Mouse (Mus musculus): ENCODE data around the gene Tns1. TPM values are rescaled to one million over a fixed set of nuclear protein-coding genes. Genes with fewer than 3 reads are reported as not detected.

The Tns1 gene
- polyA plus RNA-seq, 1 experiment = 118 TPM

DNA sequence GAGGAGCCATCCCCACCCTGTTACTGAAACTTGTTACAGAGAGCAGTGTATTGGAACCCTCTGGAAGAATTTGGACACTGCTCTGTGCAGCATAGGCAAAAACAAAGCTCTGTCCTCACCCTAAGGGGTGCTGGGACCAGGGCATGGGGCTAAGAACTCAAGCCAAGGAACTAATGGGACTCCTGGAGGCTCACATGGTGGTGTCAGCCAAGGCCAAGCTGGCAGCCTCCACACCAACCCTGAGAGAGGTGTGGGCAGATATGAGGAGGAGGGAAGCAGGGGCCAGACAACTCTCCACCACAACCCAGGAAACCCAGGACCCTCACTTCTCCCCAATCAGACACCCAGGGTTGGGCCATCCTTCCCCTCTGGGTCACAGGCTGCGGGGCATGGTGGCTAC is 145.7 kb downstream of the Tns1 start:
- H3K4me3 ChIP-seq (ENCODE audit: insufficient read depth, poor library complexity, severe bottlenecking) = no peak overlapping the region
- H3ac ChIP-seq (ENCODE audit: control insufficient read depth, insufficient read length, low read depth) = no peak overlapping the region
- peaks cover 5% of the 10 kb centered on the region for H3K79me2 ChIP-seq (ENCODE audit: control insufficient read depth, insufficient read depth)
- TF ChIP-seq FOSL1 (IDR thresholded peaks at IDR 0.05; ENCODE audit: insufficient read depth, low read length, poor library complexity, severe bottlenecking) = no peak
- no peak for TF ChIP-seq MAX (IDR thresholded peaks at IDR 0.05)
- TF ChIP-seq CTCF (IDR thresholded peaks at IDR 0.05; ENCODE audit: control insufficient read depth, insufficient read depth, insufficient read length) = no peak
- TF ChIP-seq MYOD1 (IDR thresholded peaks at IDR 0.05; ENCODE audit: control insufficient read depth, insufficient read length, low read depth) = no peak
- no peak for TF ChIP-seq CEBPB (IDR thresholded peaks at IDR 0.05; ENCODE audit: low read depth)
- TF ChIP-seq USF1 (IDR thresholded peaks at IDR 0.05; ENCODE audit: low read depth) = no peak
- TF ChIP-seq MYOG (IDR thresholded peaks at IDR 0.05; ENCODE audit: control insufficient read depth, extremely low read depth, insufficient read length) = no peak
- H3K79me3 ChIP-seq (ENCODE audit: low read depth) = no peaks in the 10 kb centered on the region
- peaks cover 53% of the 10 kb centered on the region for H3K36me3 ChIP-seq (ENCODE audit: control insufficient read depth, insufficient read depth)
- H3K27me3 ChIP-seq (ENCODE audit: control insufficient read depth, insufficient read depth, insufficient read length) = no peaks in the 10 kb centered on the region

DNA sequence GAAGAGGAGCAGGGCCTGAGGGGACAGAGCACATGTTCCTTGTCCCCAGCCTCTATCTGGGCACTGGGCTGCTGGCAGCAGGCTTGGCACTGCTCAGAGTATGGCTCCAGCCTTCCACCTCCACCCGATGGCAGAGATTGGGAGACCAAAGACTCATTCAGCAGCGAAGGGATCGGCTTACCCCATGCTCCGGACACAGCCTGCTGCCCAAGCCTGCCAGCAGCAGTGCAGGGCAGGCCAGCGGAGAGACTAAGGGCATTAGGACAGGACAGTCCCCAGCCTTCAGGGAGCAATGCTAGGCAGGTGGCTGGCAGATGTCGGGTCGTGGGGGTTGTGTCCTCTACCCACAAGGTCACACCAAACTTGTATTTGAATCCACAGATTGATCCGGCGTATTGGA is 150.3 kb downstream of the Tns1 start:
- H3K79me3 ChIP-seq (ENCODE audit: low read depth) = no peaks in the 10 kb centered on the region
- no peak overlapping the region for H3K4me3 ChIP-seq (ENCODE audit: insufficient read depth, poor library complexity, severe bottlenecking)
- peaks cover 10% of the 10 kb centered on the region for H3K79me2 ChIP-seq (ENCODE audit: control insufficient read depth, insufficient read depth)
- H3K27me3 ChIP-seq (ENCODE audit: control insufficient read depth, insufficient read depth, insufficient read length) = no peaks in the 10 kb centered on the region
- H3ac ChIP-seq (ENCODE audit: control insufficient read depth, insufficient read length, low read depth) = no peak overlapping the region
- TF ChIP-seq CTCF (IDR thresholded peaks at IDR 0.05; ENCODE audit: control insufficient read depth, insufficient read depth, insufficient read length) = no peak
- no peak for TF ChIP-seq USF1 (IDR thresholded peaks at IDR 0.05; ENCODE audit: low read depth)
- no peak for TF ChIP-seq MYOG (IDR thresholded peaks at IDR 0.05; ENCODE audit: control insufficient read depth, extremely low read depth, insufficient read length)
- TF ChIP-seq FOSL1 (IDR thresholded peaks at IDR 0.05; ENCODE audit: insufficient read depth, low read length, poor library complexity, severe bottlenecking) = no peak
- no peak for TF ChIP-seq MYOD1 (IDR thresholded peaks at IDR 0.05; ENCODE audit: control insufficient read depth, insufficient read length, low read depth)
- TF ChIP-seq MAX (IDR thresholded peaks at IDR 0.05) = no peak
- no peak for TF ChIP-seq CEBPB (IDR thresholded peaks at IDR 0.05; ENCODE audit: low read depth)
- peaks cover 48% of the 10 kb centered on the region for H3K36me3 ChIP-seq (ENCODE audit: control insufficient read depth, insufficient read depth)

DNA sequence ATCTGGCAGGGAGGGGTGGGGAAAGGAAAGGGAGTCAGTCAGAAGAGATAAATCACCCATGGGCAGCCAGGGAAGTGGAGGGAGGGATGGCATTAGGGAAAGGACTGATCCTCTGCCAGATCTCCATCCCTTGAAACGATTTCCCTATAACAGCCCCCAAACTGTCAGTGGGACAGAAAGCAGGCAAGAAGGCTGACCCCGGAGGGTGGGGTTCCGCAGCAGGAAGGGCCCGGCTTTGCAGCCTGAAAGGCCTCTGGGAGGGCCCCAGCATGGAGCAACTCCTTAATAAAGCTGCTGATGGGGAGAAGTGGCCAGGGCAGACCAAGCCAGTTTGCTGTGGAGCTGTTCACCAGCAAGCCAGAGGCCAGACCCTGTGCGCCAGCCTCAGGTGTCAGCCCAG is 151.5 kb downstream of the Tns1 start:
- Histone ChIP-seq H3K79me3 (ENCODE audit: low read depth) (no peaks in the 10 kb centered on the region), H3K36me3 (ENCODE audit: control insufficient read depth, insufficient read depth) (peaks cover 45% of the 10 kb centered on the region), H3K79me2 (ENCODE audit: control insufficient read depth, insufficient read depth) (peaks cover 10% of the 10 kb centered on the region), H3K27me3 (ENCODE audit: control insufficient read depth, insufficient read depth, insufficient read length) (no peaks in the 10 kb centered on the region), H3K4me3 (ENCODE audit: insufficient read depth, poor library complexity, severe bottlenecking) (no peak overlapping the region), H3ac (ENCODE audit: control insufficient read depth, insufficient read length, low read depth) (no peak overlapping the region)
- TF ChIP-seq FOSL1 (IDR thresholded peaks at IDR 0.05; ENCODE audit: insufficient read depth, low read length, poor library complexity, severe bottlenecking) (no peak), USF1 (IDR thresholded peaks at IDR 0.05; ENCODE audit: low read depth) (no peak), CTCF (IDR thresholded peaks at IDR 0.05; ENCODE audit: control insufficient read depth, insufficient read depth, insufficient read length) (no peak), CEBPB (IDR thresholded peaks at IDR 0.05; ENCODE audit: low read depth) (no peak), MYOG (IDR thresholded peaks at IDR 0.05; ENCODE audit: control insufficient read depth, extremely low read depth, insufficient read length) (no peak), MYOD1 (IDR thresholded peaks at IDR 0.05; ENCODE audit: control insufficient read depth, insufficient read length, low read depth) (no peak), MAX (IDR thresholded peaks at IDR 0.05) (no peak)

DNA sequence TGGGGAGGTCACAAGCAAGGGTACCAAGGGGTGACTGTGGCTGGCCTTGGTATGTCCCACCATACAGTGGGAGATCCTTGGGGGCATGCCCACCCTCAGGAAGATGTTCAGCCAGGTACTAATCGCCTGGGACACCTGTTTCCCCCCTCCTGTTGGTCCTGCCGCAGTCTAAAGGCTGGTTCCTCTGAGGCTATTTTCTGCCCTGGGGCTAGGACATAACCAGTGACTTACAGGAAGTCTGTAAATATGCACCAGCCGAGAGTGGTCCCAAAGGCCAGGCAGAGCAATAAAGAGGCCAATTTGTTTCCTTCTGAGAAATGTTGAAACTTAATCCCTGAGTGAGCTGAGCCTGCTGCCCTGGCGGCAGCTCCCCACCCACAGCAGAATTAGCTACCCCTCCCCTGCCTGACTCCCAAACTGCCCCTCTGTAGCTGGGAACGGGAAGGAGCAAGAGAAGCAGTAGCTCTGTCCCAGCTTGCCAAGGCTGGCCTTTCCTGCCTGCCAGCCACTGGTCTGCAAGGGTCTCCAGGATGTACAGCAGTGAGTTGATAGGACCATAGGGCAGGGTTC is 154.0 kb downstream of the Tns1 start:
- peaks cover 48% of the 10 kb centered on the region for H3K36me3 ChIP-seq (ENCODE audit: control insufficient read depth, insufficient read depth)

DNA sequence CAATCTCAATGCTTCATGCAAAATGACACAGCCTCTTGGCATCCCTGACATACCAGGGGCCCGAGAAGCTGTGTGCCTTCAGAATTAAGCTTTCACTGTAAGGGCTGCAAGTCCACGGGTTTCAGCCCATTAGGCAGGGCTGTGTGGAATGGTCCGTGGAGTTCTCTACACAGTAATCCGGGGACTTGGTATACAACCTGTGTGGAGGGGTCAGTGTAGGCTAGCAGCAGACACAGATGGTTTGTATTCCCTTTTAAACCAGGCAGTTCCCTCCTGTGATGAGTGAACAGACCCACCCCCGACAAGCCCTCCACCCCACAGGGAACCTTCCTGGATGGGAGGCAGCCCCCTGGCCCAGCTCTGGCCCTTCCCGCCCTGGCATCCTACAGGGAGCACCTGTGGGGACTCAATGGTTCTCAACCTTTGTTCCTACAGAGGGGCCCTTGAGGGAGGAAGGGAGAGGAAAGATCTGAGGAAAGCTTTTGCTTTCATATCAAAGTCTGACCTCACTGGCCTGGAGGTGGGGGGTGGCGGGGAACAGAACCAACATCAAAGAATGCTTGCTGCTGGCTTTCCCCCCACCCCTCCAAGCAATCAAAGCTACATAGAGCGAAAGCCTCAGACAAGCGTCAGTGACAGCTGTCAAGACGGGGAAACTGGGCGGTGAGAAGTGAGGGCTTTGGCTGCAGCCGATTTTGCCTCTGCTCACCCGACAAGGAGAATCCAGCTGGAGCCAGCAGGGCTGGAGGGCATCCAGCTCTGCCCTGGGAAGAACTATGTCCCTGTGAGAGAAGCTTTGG is 155.3 kb downstream of the Tns1 start:
- TF ChIP-seq MAX (IDR thresholded peaks at IDR 0.05) (no peak), MYOD1 (IDR thresholded peaks at IDR 0.05; ENCODE audit: control insufficient read depth, insufficient read length, low read depth) (no peak), CEBPB (IDR thresholded peaks at IDR 0.05; ENCODE audit: low read depth) (no peak), USF1 (IDR thresholded peaks at IDR 0.05; ENCODE audit: low read depth) (no peak), CTCF (IDR thresholded peaks at IDR 0.05; ENCODE audit: control insufficient read depth, insufficient read depth, insufficient read length) (no peak), MYOG (IDR thresholded peaks at IDR 0.05; ENCODE audit: control insufficient read depth, extremely low read depth, insufficient read length) (no peak), FOSL1 (IDR thresholded peaks at IDR 0.05; ENCODE audit: insufficient read depth, low read length, poor library complexity, severe bottlenecking) (no peak)
- Histone ChIP-seq H3K79me3 (ENCODE audit: low read depth) (peaks cover 2% of the 10 kb centered on the region), H3K79me2 (ENCODE audit: control insufficient read depth, insufficient read depth) (peaks cover 35% of the 10 kb centered on the region)

More for the DNA sequence above, 154.0 kb downstream of the Tns1 start:
- peaks cover 2% of the 10 kb centered on the region for H3K79me3 ChIP-seq (ENCODE audit: low read depth)
- H3K27me3 ChIP-seq (ENCODE audit: control insufficient read depth, insufficient read depth, insufficient read length) = no peaks in the 10 kb centered on the region
- no peak overlapping the region for H3K4me3 ChIP-seq (ENCODE audit: insufficient read depth, poor library complexity, severe bottlenecking)
- H3K79me2 ChIP-seq (ENCODE audit: control insufficient read depth, insufficient read depth) = peaks cover 25% of the 10 kb centered on the region
- no peak for TF ChIP-seq MAX (IDR thresholded peaks at IDR 0.05)
- no peak for TF ChIP-seq MYOG (IDR thresholded peaks at IDR 0.05; ENCODE audit: control insufficient read depth, extremely low read depth, insufficient read length)
- no peak for TF ChIP-seq USF1 (IDR thresholded peaks at IDR 0.05; ENCODE audit: low read depth)
- TF ChIP-seq FOSL1 (IDR thresholded peaks at IDR 0.05; ENCODE audit: insufficient read depth, low read length, poor library complexity, severe bottlenecking) = no peak
- no peak for TF ChIP-seq CEBPB (IDR thresholded peaks at IDR 0.05; ENCODE audit: low read depth)
- TF ChIP-seq MYOD1 (IDR thresholded peaks at IDR 0.05; ENCODE audit: control insufficient read depth, insufficient read length, low read depth) = no peak
- no peak for TF ChIP-seq CTCF (IDR thresholded peaks at IDR 0.05; ENCODE audit: control insufficient read depth, insufficient read depth, insufficient read length)
- no peak overlapping the region for H3ac ChIP-seq (ENCODE audit: control insufficient read depth, insufficient read length, low read depth)

More for the DNA sequence above, 155.3 kb downstream of the Tns1 start:
- Histone ChIP-seq H3K36me3 (ENCODE audit: control insufficient read depth, insufficient read depth) (peaks cover 48% of the 10 kb centered on the region), H3ac (ENCODE audit: control insufficient read depth, insufficient read length, low read depth) (no peak overlapping the region), H3K27me3 (ENCODE audit: control insufficient read depth, insufficient read depth, insufficient read length) (no peaks in the 10 kb centered on the region), H3K4me3 (ENCODE audit: insufficient read depth, poor library complexity, severe bottlenecking) (no peak overlapping the region)

All from C2C12 (cell line).